ENCODE assay signal across 8 mouse cellular contexts in the genomic region with DNA sequence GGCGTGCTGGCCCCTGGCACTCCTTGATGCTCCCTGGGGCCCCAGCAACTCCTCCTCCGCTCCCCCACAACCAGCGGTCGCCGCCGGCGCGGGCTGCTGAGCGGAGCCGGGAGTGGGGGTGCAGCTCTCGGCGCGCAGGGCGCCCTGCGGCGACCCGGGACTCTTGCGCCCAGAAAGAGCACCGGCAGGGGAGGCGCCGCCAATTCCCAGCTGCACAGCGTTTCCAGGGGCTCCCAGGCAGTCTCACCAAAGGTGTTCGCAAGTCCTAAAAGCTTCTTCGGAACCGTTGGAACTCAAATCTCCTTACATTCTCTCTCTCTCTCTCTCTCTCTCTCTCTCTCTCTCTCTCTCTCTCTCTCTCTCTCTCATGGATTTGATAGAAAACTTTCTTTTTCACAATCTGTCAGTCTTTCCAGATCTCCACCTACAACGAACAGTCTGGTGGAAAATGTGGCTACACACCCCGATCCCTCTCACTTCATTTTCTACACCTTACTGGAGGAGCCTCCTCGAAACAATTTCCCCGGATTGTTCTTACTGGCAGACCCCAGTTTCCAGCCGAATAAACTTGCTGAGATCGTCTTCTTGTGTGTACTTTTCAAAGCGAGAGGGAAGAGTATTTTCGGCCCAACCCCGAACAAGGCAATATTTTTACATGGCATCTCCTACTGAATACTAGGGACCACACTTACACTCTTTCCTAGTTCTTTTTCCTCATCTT. TPM values are rescaled to one million over a fixed set of nuclear protein-coding genes. Genes with fewer than 3 reads are reported as not detected.
DNase-seq lines count a peak whose midpoint lies in the region; ATAC-seq lines count a peak whose summit lies in the region.

No protein-coding gene starts in this region.

- WGBS in forebrain, embryonic 16.5 days, result under 1% methylated on average over 34 of the region's 34 CpGs
- WGBS in kidney, embryonic 16.5 days, result under 1% methylated on average over 34 of the region's 34 CpGs
- 0% methylated on average over 33 of the region's 34 CpGs for WGBS in neural tube, embryonic 11.5 days

- H3K9me3 ChIP-seq in forebrain, embryonic 16.5 days (ENCODE audit: control insufficient read depth, low read length), result no peaks in the 10 kb centered on the region
- H3K9me3 ChIP-seq in kidney, embryonic 16.5 days (ENCODE audit: low read length), result no peaks in the 10 kb centered on the region
- no peaks in the 10 kb centered on the region for H3K9me3 ChIP-seq in neural tube, embryonic 11.5 days (ENCODE audit: control insufficient read depth, low read length)

- H3K4me3 ChIP-seq in forebrain, embryonic 16.5 days (replicated peaks; ENCODE audit: low read length), result peak overlapping the region; percentile 59
- H3K4me3 ChIP-seq in kidney, embryonic 16.5 days (ENCODE audit: low read length), result peak overlapping the region; percentile 54
- H3K4me3 ChIP-seq in neural tube, embryonic 11.5 days (ENCODE audit: low read depth, low read length), result peak overlapping the region; percentile 43

- peaks cover 35% of the 10 kb centered on the region for H3K4me1 ChIP-seq in forebrain, embryonic 16.5 days (replicated peaks; ENCODE audit: control insufficient read depth, insufficient read depth, low read length)
- H3K4me1 ChIP-seq in kidney, embryonic 16.5 days (ENCODE audit: insufficient read depth, low read length), result peaks cover 23% of the 10 kb centered on the region
- H3K4me1 ChIP-seq in neural tube, embryonic 11.5 days (ENCODE audit: control insufficient read depth, insufficient read depth, low read length), result peaks cover 4% of the 10 kb centered on the region; the same call in 1 of the 2 replicates

- H3K27me3 ChIP-seq in forebrain, embryonic 16.5 days (replicated peaks; ENCODE audit: control insufficient read depth, insufficient read depth, low read length), result peaks cover 30% of the 10 kb centered on the region
- peaks cover 97% of the 10 kb centered on the region for H3K27me3 ChIP-seq in kidney, embryonic 16.5 days (ENCODE audit: insufficient read depth, low read length)
- peaks cover 100% of the 10 kb centered on the region for H3K27me3 ChIP-seq in neural tube, embryonic 11.5 days (ENCODE audit: control insufficient read depth, insufficient read depth, low read length)

- ATAC-seq in forebrain, embryonic 16.5 days, result no peak
- ATAC-seq in kidney, embryonic 16.5 days (ENCODE audit: low FRiP score, low TSS enrichment), result no peak
- ATAC-seq in neural tube, embryonic 11.5 days (ENCODE audit: insufficient read depth, low FRiP score, low TSS enrichment), result no peak
- no peak for ATAC-seq in megakaryocyte progenitor cell, adult 5-6 weeks (replicated peaks; ENCODE audit: poor library complexity)

- peak overlapping the region; percentile 74 for H3K9ac ChIP-seq in forebrain, embryonic 16.5 days (replicated peaks; ENCODE audit: low read depth, low read length)
- H3K9ac ChIP-seq in kidney, embryonic 16.5 days (replicated peaks; ENCODE audit: low read length), result peak overlapping the region; percentile 20; the same call in 1 of the 2 replicates
- no peak overlapping the region for H3K9ac ChIP-seq in neural tube, embryonic 11.5 days (ENCODE audit: low read length)

- no peaks in the 10 kb centered on the region for H3K36me3 ChIP-seq in forebrain, embryonic 16.5 days (ENCODE audit: control insufficient read depth, insufficient read depth)
- H3K36me3 ChIP-seq in kidney, embryonic 16.5 days (ENCODE audit: insufficient read depth, low read length), result no peaks in the 10 kb centered on the region
- no peaks in the 10 kb centered on the region for H3K36me3 ChIP-seq in neural tube, embryonic 11.5 days (ENCODE audit: control insufficient read depth, insufficient read depth, low read length)

- H3K27ac ChIP-seq in forebrain, embryonic 16.5 days (ENCODE audit: low read length), result peak overlapping the region; percentile 88
- H3K27ac ChIP-seq in kidney, embryonic 16.5 days (ENCODE audit: low read length), result no peak overlapping the region
- no peak overlapping the region for H3K27ac ChIP-seq in neural tube, embryonic 11.5 days (ENCODE audit: low read depth, low read length)

- peak overlapping the region; percentile 68 for H3K4me2 ChIP-seq in forebrain, embryonic 16.5 days (ENCODE audit: low read length)
- H3K4me2 ChIP-seq in kidney, embryonic 16.5 days (replicated peaks; ENCODE audit: low read depth, low read length), result peak overlapping the region; percentile 81
- peak overlapping the region; percentile 63 for H3K4me2 ChIP-seq in neural tube, embryonic 11.5 days (ENCODE audit: low read depth)

- DNase-seq in kidney, adult 9 months, result peak; percentile 22
- no peak for DNase-seq in kidney, postnatal 10 days
- peak; percentile 68 for DNase-seq in Muller cell, postnatal 12 days (ENCODE audit: inconsistent ontology term)
- no peak for DNase-seq in neural tube, embryonic 11.5 days (ENCODE audit: low spot score)
- no peak for DNase-seq in thymus, postnatal 0 days (ENCODE audit: low spot score)

RNA-seq across cellular contexts. Expression of a gene that starts 0.5 kb away (rescaled TPM):
- polyA plus RNA-seq in forebrain, embryonic 16.5 days (2015; fragmentation: Nextera tagmentation; extraction: Ambion mirVana), result 9.3 and 9.5 TPM in 2 replicates
- polyA plus RNA-seq in kidney, embryonic 16.5 days (2015; fragmentation: Nextera tagmentation; extraction: Ambion mirVana), result not detected in 2 replicates
- not detected in 2 replicates for polyA plus RNA-seq in neural tube, embryonic 11.5 days (2014; fragmentation: Nextera tagmentation; extraction: Ambion mirVana)
- not detected in 2 replicates for total RNA-seq in megakaryocyte progenitor cell, adult 5-6 weeks (2015)
- total RNA-seq in megakaryocyte progenitor cell, adult 5-6 weeks (2017), result not detected in 2 replicates
- polyA plus RNA-seq in thymus, postnatal 0 days (2015; fragmentation: Nextera tagmentation; extraction: Ambion mirVana), result not detected in 2 replicates

Comparison
In these comparisons a context has a peak if more than half of its experiments do, and no peak if none do; other contexts are left out.
1. DNase-seq: peak in kidney, adult 9 months (single experiment) and Muller cell, postnatal 12 days (single experiment); none in kidney, postnatal 10 days (single experiment), neural tube, embryonic 11.5 days (single experiment) and thymus, postnatal 0 days (single experiment).
2. Peak in every context shown above with its lines, with median percentiles within 50 percentile points of each other: H3K4me2 ChIP-seq and H3K4me3 ChIP-seq.